Mouse (Mus musculus) ES-E14 (cell line): ENCODE data around the gene Gm12248. TPM values are rescaled to one million over a fixed set of nuclear protein-coding genes. Genes with fewer than 3 reads are reported as not detected.
A peak's percentile ranks its signal among the peaks of the same experiment; 100 is the strongest.

ENCODE experiments used
- DNase-seq: peaks from one replicate; pipeline ENCODE4 v3.0.0-alpha.2; 2013; ENCODE audit warnings: low read depth, low spot score
- H3K27ac ChIP-seq: 2 replicates; pipeline ENCODE4 v1.5.1; 2012; ENCODE audit warnings: low read depth, mild to moderate bottlenecking, low read length, moderate library complexity, mixed read lengths; ENCODE audit not compliant: poor library complexity, insufficient read depth, severe bottlenecking
- H3K36me3 ChIP-seq: 2 replicates; pipeline ENCODE4 v1.6.1; 2012; ENCODE audit warnings: mild to moderate bottlenecking, low read length, moderate library complexity, mixed read lengths; ENCODE audit not compliant: control insufficient read depth, poor library complexity, insufficient read depth, severe bottlenecking
- H3K4me1 ChIP-seq, 2 experiments: fragments of 150-350 bp in 1 of 2; sonication (generic) in 1 of 2; 2 replicates each; pipeline ENCODE4 v1.6.1; 2012; ENCODE audit warnings: low read length in 2 of 2, mild to moderate bottlenecking in 1 of 2, mixed read lengths in 1 of 2; ENCODE audit not compliant: control insufficient read depth in 2 of 2, insufficient read depth in 2 of 2, poor library complexity in 1 of 2
- H3K4me3 ChIP-seq, 2 experiments: fragments of 150-350 bp in 1 of 2; sonication (generic) in 1 of 2; 2 replicates each; pipeline ENCODE4 v1.5.1; 2012; ENCODE audit warnings: low read length in 2 of 2, low read depth in 1 of 2, mild to moderate bottlenecking in 1 of 2, mixed read lengths in 1 of 2; ENCODE audit not compliant: insufficient read depth in 1 of 2, poor library complexity in 1 of 2, severe bottlenecking in 1 of 2
- H3K9ac ChIP-seq: 2 replicates; pipeline ENCODE4 v1.6.1; 2012; ENCODE audit warnings: low read depth, mild to moderate bottlenecking, low read length, mixed read lengths; ENCODE audit not compliant: poor library complexity, insufficient read depth, severe bottlenecking
- H3K9me3 ChIP-seq: fragments of 150-350 bp; sonication (generic); 2 replicates; pipeline ENCODE4 v1.6.1; 2012; ENCODE audit warnings: low read depth, mild to moderate bottlenecking, low read length; ENCODE audit not compliant: control insufficient read depth, insufficient read depth
- CHD2 ChIP-seq: IDR thresholded peaks from 2 replicates; pipeline ENCODE4 v1.6.1; 2014; ENCODE audit warnings: mild to moderate bottlenecking, low read depth, low read length, inconsistent platforms
- HCFC1 ChIP-seq: IDR thresholded peaks from 2 replicates; pipeline ENCODE4 v1.6.1; 2012; ENCODE audit warnings: low read length, inconsistent platforms, borderline replicate concordance; ENCODE audit not compliant: insufficient read depth
- MAFK ChIP-seq: IDR thresholded peaks from 2 replicates; pipeline ENCODE4 v1.6.1; 2014; ENCODE audit warnings: mild to moderate bottlenecking, low read depth, low read length, inconsistent platforms; ENCODE audit not compliant: insufficient read depth
- ZC3H11A ChIP-seq: IDR thresholded peaks from 2 replicates; pipeline ENCODE4 v1.6.1; 2012; ENCODE audit warnings: low read depth, mild to moderate bottlenecking, inconsistent platforms, low read length, borderline replicate concordance
- ZNF384 ChIP-seq: IDR thresholded peaks from 2 replicates; pipeline ENCODE4 v1.6.1; 2012; ENCODE audit warnings: low read depth, low read length, inconsistent platforms
- in situ Hi-C, 2 experiments: fragments of 600-800 bp; cut with MboI; formaldehyde crosslinking; loops; one replicate each; pipeline ENCODE4 v1.15.1; 2025; ENCODE audit warnings: low sequenced_read_pairs in 2 of 2, inconsistent platforms in 1 of 2; ENCODE audit not compliant: unreplicated experiment in 2 of 2
- total RNA-seq: library from RNA; depleted of rRNA; stranded (reverse); fragments of 300-350 nt; gene quantifications from 2 replicates; pipeline ENCODE4 v1.2.3, GENCODE M21; 2012

Gm12248 gene
- total RNA-seq, 1 experiment = 0.58 TPM

DNA sequence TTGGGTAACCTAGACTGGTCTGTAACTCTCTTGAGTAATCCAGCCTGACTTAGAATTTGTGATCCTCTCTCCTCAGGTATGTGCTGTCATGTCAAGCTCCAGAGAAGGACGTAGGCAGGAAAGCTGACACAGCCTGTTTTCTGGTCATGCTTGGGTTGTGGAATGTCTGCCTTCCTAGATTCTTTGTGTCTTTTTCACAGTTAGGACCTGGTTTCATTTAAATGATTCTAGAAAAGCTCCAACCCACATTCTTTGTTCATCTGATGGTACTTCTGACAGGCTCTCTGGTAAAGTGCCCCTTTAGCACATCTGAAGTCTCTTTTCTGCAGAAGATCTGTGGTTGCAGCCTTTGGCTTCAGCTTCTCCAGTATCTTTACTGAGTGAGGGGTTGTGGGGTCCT lies 68.7 kb downstream of the Gm12248 start:
- no peaks in the 10 kb centered on the region for H3K9me3 ChIP-seq
- in situ Hi-C loops = no loop called here
- no peak overlapping the region for H3K4me3 ChIP-seq
- no peak overlapping the region for H3K9ac ChIP-seq
- no peak for DNase-seq
- no peaks in the 10 kb centered on the region for H3K36me3 ChIP-seq
- TF ChIP-seq MAFK (0 out of 2 replicates have a peak, but pooled peaks have one; percentile 34), ZNF384 (no peak)
- peaks cover 6 to 30% of the 10 kb centered on the region in 2 experiments; a peak in 3 of 4 replicates for H3K4me1 ChIP-seq
- no peak overlapping the region for H3K27ac ChIP-seq

DNA sequence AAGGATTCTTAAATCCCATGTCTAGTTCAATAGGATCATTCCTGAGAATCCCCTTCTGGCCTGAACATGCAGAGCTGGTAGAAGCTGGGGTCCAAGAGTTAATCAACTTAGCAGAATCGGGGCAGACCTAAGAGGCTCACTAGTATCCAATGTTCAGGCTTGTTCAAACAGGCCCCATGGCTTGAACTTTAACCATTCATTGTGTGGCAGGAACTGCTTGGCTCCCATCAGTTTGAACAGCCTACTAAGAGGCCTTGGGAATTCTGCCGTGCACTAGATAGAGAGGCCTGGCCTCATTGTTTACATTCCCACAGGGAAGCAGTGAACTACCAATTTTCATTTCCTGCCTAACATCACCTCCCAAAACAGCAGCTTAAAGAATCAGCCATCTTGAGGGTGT lies 71.3 kb downstream of the Gm12248 start:
- no peak for DNase-seq
- no peak for TF ChIP-seq ZNF384
- TF ChIP-seq MAFK = no peak
- no peak for TF ChIP-seq ZC3H11A
- TF ChIP-seq HCFC1 = no peak
- no peak for TF ChIP-seq CHD2
- no peak overlapping the region for H3K27ac ChIP-seq
- no peak overlapping the region; the same call in 1 of the 2 replicates for H3K9ac ChIP-seq
- peaks cover 3% of the 10 kb centered on the region; the same call in 1 of the 2 replicates for H3K36me3 ChIP-seq
- in situ Hi-C loops = no loop called here
- H3K4me1 ChIP-seq = peaks cover 11 to 32% of the 10 kb centered on the region in 2 experiments; a peak in 3 of 4 replicates
- H3K9me3 ChIP-seq = no peaks in the 10 kb centered on the region
- no peak overlapping the region for H3K4me3 ChIP-seq

DNA sequence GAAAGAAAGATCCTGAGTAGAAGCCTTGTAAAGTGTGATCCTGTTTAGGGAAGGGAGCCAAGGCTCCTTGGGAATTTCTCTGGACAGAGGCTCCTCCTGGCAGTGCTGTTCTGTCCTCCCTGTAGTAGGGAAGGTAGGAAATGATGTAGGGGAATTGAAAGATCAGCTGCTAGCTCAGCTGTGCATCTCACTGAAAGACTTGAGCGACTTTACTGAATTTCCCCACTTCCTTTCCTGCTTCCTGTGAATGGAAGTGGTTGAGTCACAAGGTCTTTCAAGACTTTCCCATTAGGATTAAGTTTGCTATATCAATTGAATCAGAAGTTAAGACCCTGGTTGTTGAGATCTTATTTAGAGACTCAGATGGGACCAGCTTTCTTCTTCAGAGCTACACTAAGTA lies 71.8 kb downstream of the Gm12248 start:
- H3K4me1 ChIP-seq = peaks cover 13 to 36% of the 10 kb centered on the region in 2 experiments; a peak in 3 of 4 replicates
- no peaks in the 10 kb centered on the region for H3K9me3 ChIP-seq
- no peak overlapping the region for H3K4me3 ChIP-seq
- H3K36me3 ChIP-seq = peaks cover 3% of the 10 kb centered on the region; the same call in 1 of the 2 replicates
- DNase-seq = no peak
- H3K9ac ChIP-seq = no peak overlapping the region
- in situ Hi-C loops = no loop called here
- TF ChIP-seq MAFK (no peak), ZNF384 (no peak), HCFC1 (no peak), ZC3H11A (no peak), CHD2 (no peak)
- no peak overlapping the region for H3K27ac ChIP-seq

DNA sequence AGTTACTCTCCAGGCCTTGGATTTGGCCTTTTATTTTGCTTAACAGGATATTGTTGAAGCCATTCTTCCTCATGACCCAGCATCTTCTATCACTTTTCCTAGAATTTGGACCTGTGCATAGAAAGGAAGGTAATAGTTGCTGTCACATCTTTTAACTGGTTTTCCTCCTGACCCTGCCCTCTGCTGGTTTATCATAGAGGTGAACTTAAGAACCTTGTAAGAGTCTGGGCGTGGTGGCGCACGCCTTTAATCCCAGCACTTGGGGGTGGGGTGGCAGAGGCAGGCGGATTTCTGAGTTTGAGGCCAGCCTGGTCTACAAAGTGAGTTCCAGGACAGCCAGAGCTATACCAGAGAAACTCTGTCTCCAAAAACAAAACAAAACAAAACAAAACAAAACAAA lies 74.2 kb downstream of the Gm12248 start:
- in situ Hi-C loops = loop anchor here in 1 of 2 experiments (5.0 kb wide), 1 partner anchor 61 kb away; no protein-coding TSS in a partner anchor
- no peak overlapping the region for H3K27ac ChIP-seq
- peaks cover 16 to 33% of the 10 kb centered on the region in 2 experiments for H3K4me1 ChIP-seq
- DNase-seq = no peak
- no peaks in the 10 kb centered on the region for H3K9me3 ChIP-seq
- peaks cover 3% of the 10 kb centered on the region; the same call in 1 of the 2 replicates for H3K36me3 ChIP-seq
- no peak for TF ChIP-seq MAFK
- TF ChIP-seq HCFC1 = no peak
- no peak for TF ChIP-seq CHD2
- TF ChIP-seq ZNF384 = no peak
- no peak for TF ChIP-seq ZC3H11A
- no peak overlapping the region for H3K9ac ChIP-seq
- no peak overlapping the region for H3K4me3 ChIP-seq

DNA sequence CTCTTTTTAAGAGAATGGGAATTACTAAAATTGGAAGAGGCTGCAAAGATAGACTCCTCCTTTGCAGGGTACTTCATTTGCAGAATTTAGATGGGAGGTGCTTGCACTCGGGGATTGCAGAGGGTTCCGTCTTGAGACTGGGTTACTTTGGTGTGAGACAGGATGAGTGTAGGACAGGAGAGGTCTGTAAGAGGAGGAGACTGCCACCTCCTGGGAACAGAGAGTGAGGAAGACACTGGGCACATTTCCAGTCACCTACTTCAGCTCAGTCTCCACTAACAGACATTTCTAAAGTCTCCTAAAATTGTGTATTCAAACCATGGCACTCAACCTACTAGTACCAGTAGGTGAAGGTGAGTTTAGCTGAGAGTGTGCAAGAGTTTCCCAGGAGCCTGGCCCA lies 74.6 kb downstream of the Gm12248 start:
- H3K4me1 ChIP-seq = peaks cover 16 to 34% of the 10 kb centered on the region in 2 experiments

More for the DNA sequence above, 74.6 kb downstream of the Gm12248 start:
- Histone ChIP-seq H3K36me3 (peaks cover 3% of the 10 kb centered on the region; the same call in 1 of the 2 replicates), H3K4me3 (no peak overlapping the region), H3K27ac (no peak overlapping the region), H3K9ac (no peak overlapping the region), H3K9me3 (no peaks in the 10 kb centered on the region)
- TF ChIP-seq HCFC1 (no peak), CHD2 (no peak), MAFK (no peak), ZNF384 (no peak), ZC3H11A (no peak)
- no peak for DNase-seq
- in situ Hi-C loops = loop anchor here in 1 of 2 experiments (5.0 kb wide), 1 partner anchor 61 kb away; no protein-coding TSS in a partner anchor
